Mouse (Mus musculus) Muller cell, postnatal 12 days (primary cell): ENCODE data around the gene Tshz2.

Experiments used
- DNase-seq: peaks from one replicate; pipeline ENCODE4 v3.0.0-alpha.2; 2015; ENCODE audit errors: inconsistent ontology term

Tshz2 gene

GRCm38 (mm10) chr2:170007426-170007958 lies 374.7 kb downstream of the Tshz2 start:
- no peak for DNase-seq

DNA sequence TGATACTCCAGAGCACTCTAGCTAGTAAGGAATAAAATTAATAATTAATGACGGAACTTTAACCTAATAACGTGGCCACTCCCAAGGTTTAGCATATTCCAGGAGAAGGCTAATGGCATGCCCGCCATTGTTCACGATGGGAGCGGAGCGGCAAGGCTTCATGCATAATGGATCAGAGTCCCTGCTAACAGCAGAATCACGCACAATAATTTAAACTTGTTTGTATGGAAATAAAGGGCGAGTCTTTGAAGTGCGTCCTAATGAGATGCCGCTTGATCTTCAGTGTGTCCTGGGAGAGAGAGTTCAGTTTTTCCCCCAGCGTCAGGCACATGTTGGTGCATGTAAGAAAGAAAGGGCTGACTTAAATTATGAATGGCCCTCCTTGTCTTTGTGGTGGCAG lies 376.9 kb downstream of the Tshz2 start:
- no peak for DNase-seq

- DNase-seq = peak; percentile 62
Observed at GRCm38 (mm10) chr2:170011858-170012257, 379.0 kb downstream of the Tshz2 start.

DNA sequence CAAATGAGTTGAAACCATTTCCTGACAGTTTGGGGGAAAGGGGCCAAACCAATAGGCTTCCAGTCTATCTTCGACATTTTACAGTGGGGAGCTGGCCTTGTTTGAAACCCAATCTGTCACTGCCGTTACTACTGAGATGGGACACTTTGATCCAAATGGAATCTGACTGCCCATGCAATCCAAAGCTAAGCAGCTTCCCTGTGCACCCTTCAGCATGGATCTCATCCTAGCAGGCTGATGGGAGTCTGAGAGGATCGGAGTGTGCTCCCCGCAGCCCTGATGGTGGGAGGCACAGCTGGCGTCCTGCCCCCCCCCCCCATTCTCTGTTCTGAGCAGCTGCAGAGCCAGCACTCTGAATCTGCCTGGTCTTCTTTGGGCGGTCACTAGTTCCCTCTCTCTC lies 384.5 kb downstream of the Tshz2 start:
- no peak for DNase-seq

- no peak for DNase-seq
Observed at GRCm38 (mm10) chr2:170017926-170018325, 385.1 kb downstream of the Tshz2 start.

DNA sequence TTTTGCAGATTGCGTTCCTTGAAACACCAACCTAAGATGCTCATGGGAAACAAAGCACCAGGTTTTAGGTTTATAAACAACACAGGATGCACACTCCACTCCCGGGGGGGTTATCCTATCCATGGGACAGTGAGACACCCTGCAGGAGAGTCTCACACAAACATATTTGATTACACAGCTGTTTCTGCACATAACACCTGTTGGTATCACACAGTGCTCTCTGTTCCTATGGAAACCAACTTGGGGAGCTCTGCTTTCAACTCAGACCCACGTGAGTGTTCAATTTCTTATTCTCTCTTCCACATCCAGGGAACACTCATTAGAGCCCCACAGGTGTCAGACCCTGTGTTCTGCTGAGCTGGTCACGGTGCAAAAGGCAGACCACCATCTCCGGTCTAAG lies 390.1 kb downstream of the Tshz2 start:
- no peak for DNase-seq

- DNase-seq = no peak
Observed at GRCm38 (mm10) chr2:170023741-170024140, 390.9 kb downstream of the Tshz2 start.

DNA sequence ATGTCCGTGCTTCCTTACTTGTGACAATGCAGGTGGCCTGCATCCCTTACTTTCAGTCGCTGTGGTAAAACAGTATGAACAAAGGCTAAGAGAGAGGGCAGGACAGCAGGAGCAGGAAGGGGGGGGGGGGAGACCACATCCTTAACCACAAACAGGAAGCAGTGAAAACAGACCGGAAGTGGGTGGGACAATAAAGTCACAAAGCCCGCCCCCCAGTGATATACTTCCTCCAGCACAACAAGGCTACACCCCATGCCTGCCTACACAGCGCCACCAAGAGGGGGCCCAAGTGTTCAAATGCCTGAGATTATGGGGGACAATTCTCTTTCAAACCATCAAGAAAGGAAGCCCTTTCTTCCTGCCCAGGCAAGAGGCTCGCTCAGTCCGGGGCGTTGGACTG lies 392.1 kb downstream of the Tshz2 start:
- DNase-seq = no peak

GRCm38 (mm10) chr2:170025896-170026295 lies 393.1 kb downstream of the Tshz2 start:
- no peak for DNase-seq

DNA sequence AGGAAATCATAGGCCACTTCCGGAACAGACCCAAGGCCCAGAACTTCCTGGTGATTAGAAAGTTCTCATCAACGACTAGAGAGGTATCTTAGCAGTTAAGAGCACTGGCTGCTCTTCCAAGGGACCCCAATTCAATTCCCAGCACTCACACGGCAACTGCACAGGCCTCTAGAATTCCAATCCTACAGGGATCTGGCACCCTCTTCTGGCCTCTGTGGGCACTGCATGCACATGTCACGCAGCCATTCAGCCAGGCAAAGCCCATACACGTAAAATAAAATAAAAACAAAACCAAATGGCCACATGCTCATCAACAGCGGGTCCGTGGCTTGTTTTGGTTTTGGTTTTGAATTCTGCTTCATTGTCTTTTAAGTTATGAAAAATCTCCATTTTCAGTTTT lies 395.0 kb downstream of the Tshz2 start:
- DNase-seq = no peak

- peak; percentile 76 for DNase-seq
Observed at GRCm38 (mm10) chr2:170028488-170029303, 395.9 kb downstream of the Tshz2 start.

- DNase-seq = no peak
Observed at GRCm38 (mm10) chr2:170029304-170029856, 396.6 kb downstream of the Tshz2 start.

DNA sequence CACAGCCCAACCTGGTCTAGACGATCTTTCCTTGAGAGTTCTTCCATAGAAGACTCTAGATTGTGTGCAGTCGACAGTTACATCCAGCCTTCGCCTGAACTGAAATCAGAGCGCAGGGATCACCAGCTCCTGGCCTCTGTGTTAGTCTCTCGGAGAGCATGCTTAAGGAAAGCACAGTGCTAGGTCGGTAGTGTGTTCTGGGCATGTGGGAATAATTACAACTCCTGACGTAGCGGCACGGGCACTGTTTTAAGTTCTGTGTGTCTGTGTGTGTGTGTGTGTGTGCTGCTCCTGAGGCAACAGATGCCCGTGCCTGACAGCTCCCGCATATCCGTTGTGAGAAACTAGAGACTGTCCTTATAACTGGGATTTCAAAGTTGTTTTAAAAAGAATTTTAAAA lies 398.4 kb downstream of the Tshz2 start:
- DNase-seq = no peak

DNA sequence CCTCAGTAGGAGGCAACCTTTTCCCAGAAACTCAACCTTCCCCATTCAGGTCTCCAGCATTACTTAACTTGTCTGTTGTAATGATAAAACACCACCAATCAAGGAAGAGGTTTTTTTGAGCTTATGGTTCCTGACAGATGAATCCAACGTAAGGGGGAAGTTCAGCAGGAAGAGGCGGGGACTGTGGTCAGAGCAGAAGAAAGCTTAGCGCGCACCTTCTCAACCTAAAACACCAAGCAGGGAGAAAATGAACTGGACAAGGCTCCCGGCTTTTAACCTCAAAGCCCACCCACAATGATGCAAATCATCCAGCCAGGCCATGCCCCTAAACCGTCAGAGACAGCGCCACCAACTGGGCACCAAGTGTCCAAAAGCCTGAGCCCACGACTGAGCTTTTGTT lies 399.1 kb downstream of the Tshz2 start:
- DNase-seq = no peak

DNA sequence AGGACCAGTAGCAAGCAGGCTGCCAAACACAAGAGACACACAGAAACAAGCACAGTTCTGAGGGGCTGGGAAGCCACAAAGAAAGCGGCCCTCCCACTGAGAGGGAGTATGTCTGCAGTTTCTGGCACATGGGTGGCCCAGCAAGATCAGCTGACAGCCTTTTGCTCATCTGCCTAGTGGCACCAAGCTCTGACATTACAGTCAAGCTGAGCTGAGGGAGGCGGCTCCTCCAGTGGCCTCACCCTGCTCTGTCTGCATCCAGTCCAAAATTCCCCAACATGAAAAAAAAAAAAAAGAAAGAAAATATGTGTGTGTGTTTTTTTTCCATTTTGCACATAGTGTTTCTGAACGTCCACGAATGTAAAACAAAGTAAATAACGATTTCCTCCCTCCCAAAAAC lies 400.4 kb downstream of the Tshz2 start:
- DNase-seq = no peak

- no peak for DNase-seq
Observed at GRCm38 (mm10) chr2:170034794-170035193, 402.0 kb downstream of the Tshz2 start.

- DNase-seq = peak; percentile 0
Observed at GRCm38 (mm10) chr2:170036791-170037241, 404.0 kb downstream of the Tshz2 start.

GRCm38 (mm10) chr2:170037346-170037745 lies 404.5 kb downstream of the Tshz2 start:
- no peak for DNase-seq

GRCm38 (mm10) chr2:170039772-170040171 lies 407.0 kb downstream of the Tshz2 start:
- DNase-seq = peak; percentile 6

- DNase-seq = no peak
Observed at GRCm38 (mm10) chr2:170041101-170041500, 408.3 kb downstream of the Tshz2 start.

- DNase-seq = peak; percentile 73
Observed at GRCm38 (mm10) chr2:170042471-170043213, 409.8 kb downstream of the Tshz2 start.

GRCm38 (mm10) chr2:170043290-170043689 lies 410.5 kb downstream of the Tshz2 start:
- DNase-seq = no peak
